Mouse (Mus musculus): Measurements from ENCODE around the gene Il11ra2.
"Not testable (repeated sequence)": the region's sequence is repeated elsewhere in the genome, so short reads cannot be mapped to it uniquely, and the experiment has no call there.

DNA sequence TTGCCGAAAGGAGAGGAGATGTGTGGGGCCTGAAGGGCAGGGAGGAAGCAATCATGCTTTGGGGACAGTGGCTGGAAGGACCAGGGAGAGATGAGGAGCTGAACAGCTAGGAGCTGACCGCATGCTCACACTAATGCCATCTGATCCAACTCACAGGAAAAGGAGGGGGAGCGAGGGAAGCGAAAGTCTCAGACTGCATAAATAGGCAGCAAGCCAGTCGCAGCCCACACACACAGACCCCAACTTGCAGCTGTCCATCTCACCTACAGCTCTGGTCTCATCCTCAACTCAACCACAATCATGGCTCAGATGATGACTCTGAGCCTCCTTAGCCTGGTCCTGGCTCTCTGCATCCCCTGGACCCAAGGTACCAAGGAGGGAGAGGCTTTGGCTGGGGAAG is 49.8 kb downstream of the Il11ra2 start, which contains the start of gene Gm10591:
- not testable (repeated sequence) for TF ChIP-seq CTCF (IDR thresholded peaks at IDR 0.05; ENCODE audit: low read depth, low read length); POLR2A (IDR thresholded peaks at IDR 0.05; ENCODE audit: borderline replicate concordance, low read depth, low read length)
